Mouse (Mus musculus): ENCODE data around the gene Vinac1.

DNA sequence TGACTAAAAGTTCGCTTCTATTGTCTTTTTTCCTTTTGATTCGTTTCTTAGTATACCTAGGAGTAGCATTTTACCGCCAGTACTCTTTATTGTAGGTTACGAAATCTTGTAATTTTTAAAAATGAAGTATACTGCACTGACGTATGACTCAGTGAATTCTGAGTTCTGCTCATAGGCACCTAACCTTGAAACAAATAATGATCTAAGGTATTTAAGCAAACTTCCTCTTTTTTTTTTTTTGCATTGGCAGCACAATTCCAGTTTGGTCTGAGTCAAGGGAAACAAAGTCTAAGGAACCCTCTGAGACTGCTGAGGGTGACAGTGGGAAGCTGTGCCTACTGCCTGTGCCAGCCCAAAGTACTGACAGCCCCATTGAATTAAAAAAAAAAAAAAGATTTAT is 35.5 kb upstream of the Vinac1 start:
- TF ChIP-seq CTCF (IDR thresholded peaks at IDR 0.05; ENCODE audit: extremely low read depth, insufficient read length, insufficient replicate concordance, low read depth, low read length), result no peak
- TF ChIP-seq POLR2A (IDR thresholded peaks at IDR 0.05; ENCODE audit: low read depth, low read length), result no peak

Data from small intestine, adult 2 months (tissue).